In the genomic region with DNA sequence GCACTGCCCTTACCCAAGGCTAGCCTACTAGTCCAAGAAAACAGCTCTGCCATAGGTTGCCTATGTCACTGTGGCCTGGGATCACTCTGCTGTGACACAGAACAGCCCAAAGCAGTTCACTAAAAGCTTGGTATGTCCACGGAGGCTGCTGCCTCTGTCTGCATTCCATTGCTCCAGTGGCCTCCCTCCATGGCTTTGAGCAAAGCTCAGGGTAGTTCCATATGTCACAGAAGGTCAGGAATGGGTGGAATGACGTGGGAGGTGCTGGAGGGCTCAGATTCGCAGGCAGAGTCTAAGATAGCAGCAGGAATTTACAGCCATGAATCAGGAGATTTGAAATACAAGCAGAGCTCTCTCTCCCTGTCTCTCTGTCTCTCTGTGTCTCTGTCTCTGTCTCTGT, we compare ENCODE assay signal across 13 mouse cellular contexts.
A peak's percentile ranks its signal among the peaks of the same experiment; 100 is the strongest.
DNase-seq lines count a peak whose midpoint lies in the region; ATAC-seq and TF ChIP-seq lines count a peak whose summit lies in the region.
"Had no signal": no experiment of that assay in that cellular context is flagged by ENCODE, and none has a peak within 500 bp of the region (broad histone marks: within the 10 kb centered on the region; RNA-seq: fewer than 3 reads in every experiment).

No protein-coding gene starts in this region.

- peak overlapping the region; percentile 22; the same call in 1 of the 2 replicates for H3K27ac ChIP-seq in kidney, embryonic 15.5 days
- H3K27ac ChIP-seq in kidney, postnatal 0 days, result no peak overlapping the region
- H3K27ac ChIP-seq: hindbrain, embryonic 14.5 days; midbrain, embryonic 10.5 days had no signal

- CTCF ChIA-PET in Patski (lab: Charles Lee), result interaction anchor here (1.3 kb wide), 1 partner anchor 15 kb away, joined by 3 read pairs; no protein-coding TSS in a partner anchor

- peaks cover 33% of the 10 kb centered on the region for H3K4me1 ChIP-seq in kidney, embryonic 15.5 days
- no peaks in the 10 kb centered on the region; the same call in 1 of the 2 replicates for H3K4me1 ChIP-seq in kidney, postnatal 0 days (replicated peaks; ENCODE audit: insufficient read depth, low read length)

- no peaks in the 10 kb centered on the region for H3K9me3 ChIP-seq in kidney, embryonic 15.5 days (replicated peaks)
- no peaks in the 10 kb centered on the region for H3K9me3 ChIP-seq in kidney, postnatal 0 days (replicated peaks; ENCODE audit: low read length)
- H3K9me3 ChIP-seq: midbrain, embryonic 10.5 days had no signal

- ATAC-seq in kidney, embryonic 15.5 days (replicated peaks; ENCODE audit: low FRiP score), result peak; percentile 89
- peak; percentile 49 for ATAC-seq in Patski
- ATAC-seq in kidney, postnatal 0 days (replicated peaks; ENCODE audit: low FRiP score, low read depth), result peak; percentile 75
- ATAC-seq: liver, postnatal 0 days had no signal

- WGBS in kidney, embryonic 15.5 days, result 12% methylated on average over 3 of the region's 3 CpGs
- 4% methylated on average over 3 of the region's 3 CpGs for WGBS in kidney, postnatal 0 days

- no peak overlapping the region for H3K9ac ChIP-seq in kidney, embryonic 15.5 days
- H3K9ac ChIP-seq in kidney, postnatal 0 days (ENCODE audit: low read depth, low read length), result no peak overlapping the region
- H3K9ac ChIP-seq: hindbrain, embryonic 14.5 days; liver, postnatal 0 days had no signal

- no peak overlapping the region for H3K4me2 ChIP-seq in kidney, embryonic 15.5 days
- no peak overlapping the region for H3K4me2 ChIP-seq in kidney, postnatal 0 days (ENCODE audit: low read length)
- H3K4me2 ChIP-seq: hindbrain, embryonic 14.5 days had no signal

- no peaks in the 10 kb centered on the region for H3K36me3 ChIP-seq in kidney, embryonic 15.5 days
- H3K36me3 ChIP-seq in kidney, postnatal 0 days (ENCODE audit: insufficient read depth, low read length), result no peaks in the 10 kb centered on the region
- H3K36me3 ChIP-seq: midbrain, embryonic 10.5 days had no signal

- no peak for TF ChIP-seq CTCF in Patski (IDR thresholded peaks at IDR 0.05)
- TF ChIP-seq CTCF in kidney, postnatal 0 days (IDR thresholded peaks at IDR 0.05; ENCODE audit: low read depth), result no peak

- POLR2A ChIA-PET in Patski (lab: Charles Lee), result interaction anchor here (0.8 kb wide), 1 partner anchor 194 kb away, joined by 3 read pairs; no protein-coding TSS in a partner anchor

- no peak overlapping the region for H3K4me3 ChIP-seq in kidney, embryonic 15.5 days (replicated peaks)
- H3K4me3 ChIP-seq in kidney, postnatal 0 days (replicated peaks; ENCODE audit: low read depth, low read length), result no peak overlapping the region
- H3K4me3 ChIP-seq: midbrain, embryonic 10.5 days; myocyte had no signal

- no peaks in the 10 kb centered on the region for H3K27me3 ChIP-seq in kidney, embryonic 15.5 days
- H3K27me3 ChIP-seq in Patski, result no peaks in the 10 kb centered on the region
- H3K27me3 ChIP-seq in kidney, postnatal 0 days (ENCODE audit: insufficient read depth, low read length), result no peaks in the 10 kb centered on the region

- no peak for DNase-seq in kidney, adult 11 months
- no peak for DNase-seq in Patski (ENCODE audit: low read depth, low spot score)
- DNase-seq in embryo, embryonic 11 days, result peak; percentile 35
- peak; percentile 89 for DNase-seq in kidney, postnatal 0 days (ENCODE audit: low spot score)
- DNase-seq in adrenal gland, postnatal 10 days, result no peak
- DNase-seq in layer of hippocampus, postnatal 10 days (ENCODE audit: low spot score in 2 of 2), result no peak
- DNase-seq: cerebellum, postnatal 14 days; left cerebral cortex, postnatal 4 days; liver, postnatal 0 days had no signal

- in situ Hi-C loops in Patski (cut with MboI; ENCODE audit: low pct_unique_long_range_greater_than_20kb), result no loop called here

Comparison
In these comparisons a context has a peak if more than half of its experiments do, and no peak if none do; other contexts are left out.
1. DNase-seq: peak in embryo, embryonic 11 days (single experiment) and kidney, postnatal 0 days (single experiment); none in kidney, adult 11 months (single experiment), Patski (single experiment), adrenal gland, postnatal 10 days (single experiment) and layer of hippocampus, postnatal 10 days (0 of 2).
2. Peak in every context shown above with its lines, with median percentiles within 50 percentile points of each other: ATAC-seq.